Mouse (Mus musculus) subcutaneous adipose tissue, adult 2 months (tissue): ENCODE measurements around the gene Pacsin3. TPM values are rescaled to one million over a fixed set of nuclear protein-coding genes. Genes with fewer than 3 reads are reported as not detected.

Experiments
- polyA plus RNA-seq: library from polyadenylated mRNA; depleted of rRNA; stranded (reverse); fragments of >200 nt; gene quantifications from 2 replicates; pipeline ENCODE4 v1.2.3, GENCODE M21; 2012; ENCODE audit warnings: low replicate concordance; rRNA removed

The Pacsin3 gene
- polyA plus RNA-seq, result 30.3 and 49.8 TPM in 2 replicates

GRCm38 (mm10) chr2:91255661-91256150, at the start of gene Pacsin3:
Pacsin3 (plus strand) TSS chr2:91255954.

DNA sequence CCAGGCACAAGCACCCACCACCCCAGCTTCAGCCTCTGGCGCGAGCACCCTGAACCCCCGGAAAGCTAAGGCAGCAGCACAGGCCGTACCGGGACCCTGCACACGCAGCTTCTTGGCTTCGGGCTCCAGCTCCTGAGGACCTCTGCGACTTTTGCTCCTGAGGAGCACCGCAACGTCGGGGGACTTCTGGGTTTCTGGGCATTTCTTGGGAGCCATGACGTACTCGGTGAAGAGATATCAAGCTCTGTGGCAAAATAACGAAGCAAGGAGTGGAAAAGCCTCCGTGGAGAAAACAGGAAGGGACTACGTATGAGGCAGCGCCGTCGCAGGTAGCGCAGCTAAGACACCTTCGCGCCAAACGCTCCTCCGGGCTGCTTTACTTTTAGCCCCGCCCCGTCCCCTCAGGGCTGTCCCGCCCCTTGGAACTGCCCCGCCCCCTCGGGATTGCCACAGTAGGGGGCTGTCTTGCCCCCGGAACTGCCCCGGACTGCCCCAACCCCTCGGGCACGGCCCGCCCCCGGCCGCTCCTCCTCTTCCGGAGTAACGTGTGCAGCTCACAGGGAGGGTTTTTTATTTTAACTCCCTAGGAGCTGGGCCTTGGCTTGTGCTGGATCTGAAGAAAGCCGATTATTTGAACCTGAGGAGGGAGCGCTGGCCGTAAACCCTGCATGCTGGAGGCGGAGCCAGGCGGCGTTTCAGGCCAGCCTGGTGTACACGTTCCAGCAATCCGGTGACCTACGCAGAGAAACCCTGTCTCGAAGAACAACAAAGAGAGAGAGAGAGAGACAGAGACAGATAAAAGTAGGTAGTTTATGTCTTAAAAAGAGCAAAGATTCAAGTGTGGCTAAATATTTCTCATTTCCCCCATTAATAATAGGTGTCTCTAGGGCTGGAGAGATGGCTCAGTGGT, 18.9 kb upstream of the Pacsin3 start, which contains the start of gene Ddb2:
TSS of gene Ddb2 (minus strand) at position 382 of the 910 bp plus-strand sequence.

DNA sequence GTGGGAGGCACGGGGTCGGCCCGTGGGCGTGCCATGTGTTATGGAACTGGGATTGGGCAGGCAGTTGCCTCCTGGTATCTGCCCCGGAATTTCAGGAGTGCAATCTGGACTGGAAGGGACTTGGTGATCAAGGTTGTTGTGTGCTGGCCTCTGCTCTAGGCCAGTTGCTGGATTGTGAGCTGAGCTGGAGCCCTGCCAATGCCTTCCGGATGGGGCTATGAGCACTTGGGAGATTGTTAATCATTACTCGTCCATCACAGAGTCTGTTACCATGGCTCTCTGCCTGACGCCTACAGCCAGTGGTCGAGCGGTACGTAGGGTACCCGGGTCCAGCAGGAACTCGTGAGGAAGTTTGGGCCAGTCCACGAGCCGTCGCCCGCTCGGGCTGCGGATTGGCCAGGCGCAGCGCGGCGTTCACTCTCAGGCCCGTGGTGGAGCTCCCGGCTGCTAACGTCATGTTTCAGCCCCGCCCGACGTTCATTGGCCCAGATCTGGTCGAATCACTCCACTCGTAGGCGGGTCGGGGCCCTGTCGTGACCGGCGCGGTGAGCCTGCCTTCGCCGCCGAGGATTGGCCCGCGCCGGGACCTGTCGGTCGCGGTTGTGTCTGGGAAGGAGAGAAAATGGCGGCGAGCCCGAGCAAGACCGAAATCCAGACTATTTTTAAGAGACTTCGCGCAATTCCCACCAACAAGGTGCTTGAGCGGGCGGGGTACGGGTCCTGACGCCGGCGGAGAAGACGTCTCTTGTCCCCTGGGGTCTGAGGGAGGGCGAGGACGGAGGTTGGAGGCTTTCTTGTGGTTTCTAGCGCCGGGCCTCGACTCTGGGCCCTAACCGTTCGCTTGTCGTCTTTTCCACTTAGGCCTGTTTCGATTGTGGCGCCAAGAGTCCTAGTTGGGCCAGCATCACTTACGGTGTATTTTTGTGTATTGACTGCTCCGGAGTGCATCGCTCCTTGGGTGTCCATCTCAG, 9.2 kb downstream of the Pacsin3 start, which contains the start of gene Arfgap2:
TSS of gene Arfgap2 (plus strand) at position 264 of the 971 bp plus-strand sequence.

Other genes starting within 250 kb of the Pacsin3 start
- gene Rapsn, start 220.3 kb upstream of the Pacsin3 start, polyA plus RNA-seq, result 0.96 and 1.6 TPM in 2 replicates
- gene Psmc3, start 201.9 kb upstream of the Pacsin3 start, polyA plus RNA-seq, result 103 and 111 TPM in 2 replicates
- gene Slc39a13, start 185.5 kb upstream of the Pacsin3 start, polyA plus RNA-seq, result 93.3 and 95.5 TPM in 2 replicates
- gene Spi1, start 173.6 kb upstream of the Pacsin3 start, polyA plus RNA-seq, result 43.6 and 58.8 TPM in 2 replicates
- gene Mybpc3, start 137.8 kb upstream of the Pacsin3 start, polyA plus RNA-seq, result 0.05 and 0.06 TPM in 2 replicates
- gene Madd, start 72.1 kb upstream of the Pacsin3 start, polyA plus RNA-seq, result 10.4 and 13.9 TPM in 2 replicates
- gene Nr1h3, start 53.1 kb upstream of the Pacsin3 start, polyA plus RNA-seq, result 92.7 and 229 TPM in 2 replicates
- 43.8 and 53.1 TPM in 2 replicates for gene Acp2, start 53.1 kb upstream of the Pacsin3 start, polyA plus RNA-seq
- 13.4 and 25.6 TPM in 2 replicates for gene Ddb2, start 19.0 kb upstream of the Pacsin3 start, polyA plus RNA-seq
- gene Arfgap2, start 9.0 kb downstream of the Pacsin3 start, polyA plus RNA-seq, result 36.4 and 53.7 TPM in 2 replicates
- 16.9 and 33.7 TPM in 2 replicates for gene 1110051M20Rik, start 188.8 kb downstream of the Pacsin3 start, polyA plus RNA-seq
- 1.2 and 3.8 TPM in 2 replicates for gene Lrp4, start 201.6 kb downstream of the Pacsin3 start, polyA plus RNA-seq